Comparison of ENCODE assay signal across 26 mouse cellular contexts in genomic region chr1:67117778-67118177, GRCm38 (mm10). TPM values are rescaled to one million over a fixed set of nuclear protein-coding genes. Genes with fewer than 3 reads are reported as not detected.
DNase-seq lines count a peak whose midpoint lies in the region; ATAC-seq and TF ChIP-seq lines count a peak whose summit lies in the region.
"Had no signal": no experiment of that assay in that cellular context is flagged by ENCODE, and none has a peak within 500 bp of the region (broad histone marks: within the 10 kb centered on the region; RNA-seq: fewer than 3 reads in every experiment).

No protein-coding gene starts in this region.

- peak overlapping the region; percentile 26; the same call in 1 of the 2 replicates for H3K27ac ChIP-seq in liver, adult 2 months (replicated peaks; ENCODE audit: insufficient read depth, low read depth, low read length)
- H3K27ac ChIP-seq in liver, embryonic 12.5 days: no peak overlapping the region
- no peak overlapping the region for H3K27ac ChIP-seq in intestine, embryonic 15.5 days
- no peak overlapping the region; the same call in 1 of the 2 replicates for H3K27ac ChIP-seq in intestine, postnatal 0 days (ENCODE audit: low read depth, low read length)
- H3K27ac ChIP-seq in midbrain, postnatal 0 days (ENCODE audit: low read depth, low read length): no peak overlapping the region
- H3K27ac ChIP-seq: embryonic facial prominence, embryonic 13.5 days; embryonic facial prominence, embryonic 15.5 days; forebrain, embryonic 10.5 days; forebrain, embryonic 12.5 days had no signal

- peaks cover 3% of the 10 kb centered on the region for H3K79me2 ChIP-seq in liver, adult 2 months (ENCODE audit: control insufficient read depth, insufficient read depth, low read length)

- TF ChIP-seq POLR2A in liver, adult 2 months (IDR thresholded peaks at IDR 0.05; ENCODE audit: extremely low read depth, insufficient read depth, low read length): no peak

- H3K9ac ChIP-seq in liver, adult 2 months (ENCODE audit: low read depth, low read length): no peak overlapping the region
- no peak overlapping the region for H3K9ac ChIP-seq in liver, embryonic 12.5 days
- no peak overlapping the region for H3K9ac ChIP-seq in intestine, embryonic 15.5 days
- H3K9ac ChIP-seq in intestine, postnatal 0 days (ENCODE audit: low read depth, low read length): no peak overlapping the region
- no peak overlapping the region for H3K9ac ChIP-seq in midbrain, postnatal 0 days (replicated peaks; ENCODE audit: low read length, poor library complexity, severe bottlenecking)
- H3K9ac ChIP-seq: embryonic facial prominence, embryonic 13.5 days; embryonic facial prominence, embryonic 15.5 days; forebrain, embryonic 12.5 days had no signal

- DNase-seq in liver, adult 2 months (ENCODE audit: extremely low read depth, low read depth, low spot score): peak; percentile 94
- DNase-seq in midbrain, postnatal 0 days (ENCODE audit: low spot score): no peak
- DNase-seq: adrenal gland, adult 2 months; adrenal gland, postnatal 10 days; adrenal gland, postnatal 25 days; B cell, adult 2 months; cerebellum, adult 11 months; cerebellum, adult 18-20 months; cerebellum, adult 8-10 months; cerebellum, adult 9-11 months; cerebellum, postnatal 14 days; cerebellum, postnatal 36 days; embryo, embryonic 11 days had no signal

- peak overlapping the region; percentile 35; the same call in 1 of the 2 replicates for H3K4me3 ChIP-seq in liver, adult 2 months (ENCODE audit: insufficient read depth, low read depth, low read length)
- H3K4me3 ChIP-seq in liver, embryonic 12.5 days: no peak overlapping the region
- H3K4me3 ChIP-seq in intestine, embryonic 15.5 days (replicated peaks): no peak overlapping the region
- H3K4me3 ChIP-seq in intestine, postnatal 0 days (ENCODE audit: low read depth, low read length): no peak overlapping the region
- no peak overlapping the region for H3K4me3 ChIP-seq in midbrain, postnatal 0 days (ENCODE audit: low read depth, low read length)
- H3K4me3 ChIP-seq: embryonic facial prominence, embryonic 13.5 days; embryonic facial prominence, embryonic 15.5 days; erythroblast, embryonic 14.5 days; forebrain, embryonic 10.5 days; forebrain, embryonic 12.5 days had no signal

- WGBS in liver, adult 2 months: 22% methylated on average over 6 of the region's 6 CpGs
- 66% methylated on average over 6 of the region's 6 CpGs for WGBS in liver, embryonic 12.5 days (ENCODE audit: insufficient replicate concordance)
- WGBS in intestine, embryonic 15.5 days: 75% methylated on average over 6 of the region's 6 CpGs
- WGBS in intestine, postnatal 0 days: 38% methylated on average over 6 of the region's 6 CpGs
- WGBS in midbrain, postnatal 0 days: 90% methylated on average over 6 of the region's 6 CpGs

- H3K9me3 ChIP-seq in liver, embryonic 12.5 days (replicated peaks): no peaks in the 10 kb centered on the region
- no peaks in the 10 kb centered on the region for H3K9me3 ChIP-seq in intestine, embryonic 15.5 days
- no peaks in the 10 kb centered on the region for H3K9me3 ChIP-seq in intestine, postnatal 0 days (ENCODE audit: control insufficient read depth)
- H3K9me3 ChIP-seq in midbrain, postnatal 0 days (ENCODE audit: low read length): no peaks in the 10 kb centered on the region
- H3K9me3 ChIP-seq: embryonic facial prominence, embryonic 13.5 days; embryonic facial prominence, embryonic 15.5 days; forebrain, embryonic 10.5 days; forebrain, embryonic 12.5 days had no signal

- no peaks in the 10 kb centered on the region for H3K36me3 ChIP-seq in liver, adult 2 months (ENCODE audit: control insufficient read depth, insufficient read depth, low read length)
- no peaks in the 10 kb centered on the region for H3K36me3 ChIP-seq in liver, embryonic 12.5 days
- H3K36me3 ChIP-seq in intestine, embryonic 15.5 days: no peaks in the 10 kb centered on the region
- H3K36me3 ChIP-seq in intestine, postnatal 0 days (ENCODE audit: control insufficient read depth, insufficient read depth): no peaks in the 10 kb centered on the region
- H3K36me3 ChIP-seq in midbrain, postnatal 0 days (ENCODE audit: insufficient read depth, low read length): no peaks in the 10 kb centered on the region
- H3K36me3 ChIP-seq: embryonic facial prominence, embryonic 13.5 days; embryonic facial prominence, embryonic 15.5 days; forebrain, embryonic 10.5 days; forebrain, embryonic 12.5 days had no signal

- no peak for ATAC-seq in liver, embryonic 12.5 days
- 0 out of 2 replicates have a peak, but pooled peaks have one; percentile 41 for ATAC-seq in intestine, embryonic 15.5 days
- no peak; the same call in 1 of the 2 replicates for ATAC-seq in intestine, postnatal 0 days
- no peak for ATAC-seq in midbrain, postnatal 0 days (ENCODE audit: low FRiP score)
- ATAC-seq in CD4-positive, CD25-positive, alpha-beta regulatory T cell, adult 4 months: no peak
- ATAC-seq: forebrain, embryonic 14.5 days; forebrain, embryonic 16.5 days had no signal

- no peaks in the 10 kb centered on the region for H3K27me3 ChIP-seq in liver, adult 2 months (ENCODE audit: control insufficient read depth, insufficient read depth, low read length)
- H3K27me3 ChIP-seq in liver, embryonic 12.5 days (replicated peaks): no peaks in the 10 kb centered on the region
- no peaks in the 10 kb centered on the region for H3K27me3 ChIP-seq in intestine, embryonic 15.5 days (replicated peaks)
- H3K27me3 ChIP-seq in intestine, postnatal 0 days (replicated peaks; ENCODE audit: control insufficient read depth, insufficient read depth, low read length): no peaks in the 10 kb centered on the region
- no peaks in the 10 kb centered on the region for H3K27me3 ChIP-seq in midbrain, postnatal 0 days (ENCODE audit: insufficient read depth, low read length)
- H3K27me3 ChIP-seq: embryonic facial prominence, embryonic 13.5 days; embryonic facial prominence, embryonic 15.5 days; forebrain, embryonic 12.5 days had no signal

- H3K4me2 ChIP-seq in liver, embryonic 12.5 days: no peak overlapping the region
- H3K4me2 ChIP-seq in intestine, embryonic 15.5 days (replicated peaks): no peak overlapping the region
- H3K4me2 ChIP-seq in intestine, postnatal 0 days (replicated peaks; ENCODE audit: low read depth): peak overlapping the region; percentile 52
- no peak overlapping the region for H3K4me2 ChIP-seq in midbrain, postnatal 0 days (ENCODE audit: low read depth, low read length, poor library complexity, severe bottlenecking)
- H3K4me2 ChIP-seq: embryonic facial prominence, embryonic 13.5 days; embryonic facial prominence, embryonic 15.5 days; forebrain, embryonic 12.5 days had no signal

- TF ChIP-seq CTCF in liver, adult 2 months (IDR thresholded peaks at IDR 0.05; ENCODE audit: low read depth, low read length): no peak
- no peak for TF ChIP-seq CTCF in intestine, postnatal 0 days (IDR thresholded peaks at IDR 0.05; ENCODE audit: low read depth)
- no peak for TF ChIP-seq CTCF in midbrain, postnatal 0 days (IDR thresholded peaks at IDR 0.05)

- H3K4me1 ChIP-seq in liver, adult 2 months (ENCODE audit: control insufficient read depth, insufficient read depth, low read length): peaks cover 7% of the 10 kb centered on the region
- no peaks in the 10 kb centered on the region for H3K4me1 ChIP-seq in liver, embryonic 12.5 days
- H3K4me1 ChIP-seq in intestine, embryonic 15.5 days (replicated peaks): no peaks in the 10 kb centered on the region
- H3K4me1 ChIP-seq in intestine, postnatal 0 days (replicated peaks; ENCODE audit: control insufficient read depth, insufficient read depth, low read length): no peaks in the 10 kb centered on the region; the same call in 1 of the 2 replicates
- no peaks in the 10 kb centered on the region for H3K4me1 ChIP-seq in midbrain, postnatal 0 days (ENCODE audit: insufficient read depth, low read length)
- H3K4me1 ChIP-seq: embryonic facial prominence, embryonic 13.5 days; embryonic facial prominence, embryonic 15.5 days; forebrain, embryonic 10.5 days; forebrain, embryonic 12.5 days had no signal

RNA-seq across cellular contexts. Expression of gene Cps1, which starts 5.0 kb away (rescaled TPM):
- 3,653 and 4,046 TPM in 2 replicates for total RNA-seq in liver, adult 2 months (2014; rRNA removed)
- polyA plus RNA-seq in liver, adult 2 months (2012; rRNA removed): 745 and 766 TPM in 2 replicates
- polyA plus RNA-seq in liver, embryonic 12.5 days (2016; fragmentation: Nextera tagmentation; extraction: Ambion mirVana): 0.08 and 0.10 TPM in 2 replicates
- polyA plus RNA-seq in intestine, embryonic 15.5 days (2015; fragmentation: Nextera tagmentation; extraction: Ambion mirVana): 326 and 333 TPM in 2 replicates
- 217 and 240 TPM in 2 replicates for polyA plus RNA-seq in intestine, postnatal 0 days (2015; fragmentation: Nextera tagmentation; extraction: Ambion mirVana)
- total RNA-seq in midbrain, postnatal 0 days (2014; rRNA removed): 0.33 and 0.71 TPM in 2 replicates
- 0.33 and 0.37 TPM in 2 replicates for polyA plus RNA-seq in midbrain, postnatal 0 days (2015; fragmentation: Nextera tagmentation; extraction: Ambion mirVana)
- polyA plus RNA-seq in CD4-positive, CD25-positive, alpha-beta regulatory T cell, adult 4 months (2017; shearing (Covaris generic)): not detected
- total RNA-seq: adrenal gland, postnatal 25 days; common myeloid progenitor, adult 5-6 weeks; MEL had no signal

Comparison
In these comparisons a context has a peak if more than half of its experiments do, and no peak if none do; other contexts are left out.
1. RNA of gene Cps1, which starts 5.0 kb away (polyA plus RNA-seq): 745 to 766 TPM in liver, adult 2 months, 326 to 333 TPM in intestine, embryonic 15.5 days and 217 to 240 TPM in intestine, postnatal 0 days; 0.33 to 0.37 TPM in midbrain, postnatal 0 days, 0.08 to 0.10 TPM in liver, embryonic 12.5 days and not detected in CD4-positive, CD25-positive, alpha-beta regulatory T cell, adult 4 months; every median in the first group is over 100 times any median in the second.